Mouse (Mus musculus): ENCODE measurements around the gene Cyb5r3.

GRCm38 (mm10) chr15:83154309-83154708 is 18.1 kb downstream of the Cyb5r3 start:
- TF ChIP-seq CTCF (IDR thresholded peaks at IDR 0.05; ENCODE audit: control insufficient read depth, insufficient read depth, insufficient read length) (no peak), USF1 (IDR thresholded peaks at IDR 0.05; ENCODE audit: low read depth) (no peak), CEBPB (IDR thresholded peaks at IDR 0.05; ENCODE audit: low read depth) (no peak), MYOG (IDR thresholded peaks at IDR 0.05; ENCODE audit: control insufficient read depth, extremely low read depth, insufficient read length) (no peak), MAX (IDR thresholded peaks at IDR 0.05) (no peak)

All from C2C12 (cell line).